Mouse (Mus musculus): ENCODE results near the gene Ccl6. TPM values are rescaled to one million over a fixed set of nuclear protein-coding genes. Genes with fewer than 3 reads are reported as not detected.

Ccl6 gene
- polyA plus RNA-seq, 1 experiment from 2014 or later: 5.3 TPM

DNA sequence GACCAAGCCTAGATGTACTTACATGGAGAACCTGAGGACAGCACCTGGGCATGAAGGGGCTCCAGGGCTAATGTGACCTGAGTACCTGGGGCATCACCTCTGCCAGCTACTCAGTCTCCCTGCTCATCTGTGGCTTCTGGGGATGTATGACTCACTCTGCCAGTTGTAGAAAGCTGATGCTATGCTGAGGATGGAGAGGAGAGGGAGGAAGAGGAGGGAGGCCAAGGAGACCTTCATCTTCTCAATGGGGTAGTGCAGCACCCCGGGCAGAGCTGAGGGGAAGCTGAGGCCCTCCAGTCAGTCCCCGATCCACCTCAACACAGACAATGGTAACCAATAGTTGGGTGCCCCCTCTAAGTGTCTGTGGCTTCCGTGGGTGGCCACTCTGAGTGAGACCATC is 24.1 kb downstream of the Ccl6 start:
- no peaks in the 10 kb centered on the region for H3K36me3 ChIP-seq (ENCODE audit: insufficient read depth, low read length)
- H3K9ac ChIP-seq (replicated peaks; ENCODE audit: low read length): no peak overlapping the region
- H3K27ac ChIP-seq (ENCODE audit: low read length): no peak overlapping the region
- no peaks in the 10 kb centered on the region for H3K27me3 ChIP-seq (ENCODE audit: insufficient read depth, low read length)
- ATAC-seq (ENCODE audit: low FRiP score, low TSS enrichment): no peak
- H3K4me3 ChIP-seq (ENCODE audit: low read length): no peak overlapping the region
- 0 out of 2 replicates have a peak, but pooled peaks cover 3% of the 10 kb centered on the region for H3K4me1 ChIP-seq (ENCODE audit: insufficient read depth, low read length)
- 97% methylated on average over 3 of the region's 3 CpGs for WGBS
- no peak overlapping the region for H3K4me2 ChIP-seq (replicated peaks; ENCODE audit: low read depth, low read length)
- H3K9me3 ChIP-seq (ENCODE audit: low read length): no peaks in the 10 kb centered on the region

DNA sequence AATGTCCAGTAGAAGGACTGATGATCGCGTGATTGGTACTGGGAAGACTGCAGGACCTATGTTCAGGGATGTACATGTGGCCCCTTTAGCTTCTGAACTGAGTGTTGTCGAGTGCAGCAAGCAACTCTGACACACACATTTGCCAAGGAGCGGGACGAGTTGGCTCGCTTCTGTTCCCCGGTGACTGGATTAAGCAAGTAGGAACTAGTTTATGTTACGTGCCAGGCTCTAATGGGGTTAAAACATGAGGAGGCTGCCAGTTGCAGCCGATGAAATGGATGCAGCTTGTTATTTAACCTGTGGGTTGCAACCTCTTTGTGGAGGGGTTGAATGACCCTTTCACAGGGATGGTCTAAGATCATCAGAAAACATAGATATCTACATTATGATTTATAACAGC is 24.8 kb downstream of the Ccl6 start:
- Histone ChIP-seq H3K4me3 (ENCODE audit: low read length) (no peak overlapping the region), H3K9me3 (ENCODE audit: low read length) (no peaks in the 10 kb centered on the region), H3K27me3 (ENCODE audit: insufficient read depth, low read length) (no peaks in the 10 kb centered on the region), H3K9ac (replicated peaks; ENCODE audit: low read length) (no peak overlapping the region), H3K27ac (ENCODE audit: low read length) (no peak overlapping the region), H3K36me3 (ENCODE audit: insufficient read depth, low read length) (no peaks in the 10 kb centered on the region), H3K4me1 (ENCODE audit: insufficient read depth, low read length) (0 out of 2 replicates have a peak, but pooled peaks cover 3% of the 10 kb centered on the region), H3K4me2 (replicated peaks; ENCODE audit: low read depth, low read length) (no peak overlapping the region)
- WGBS: 89% methylated on average over 9 of the region's 9 CpGs
- no peak for ATAC-seq (ENCODE audit: low FRiP score, low TSS enrichment)

DNA sequence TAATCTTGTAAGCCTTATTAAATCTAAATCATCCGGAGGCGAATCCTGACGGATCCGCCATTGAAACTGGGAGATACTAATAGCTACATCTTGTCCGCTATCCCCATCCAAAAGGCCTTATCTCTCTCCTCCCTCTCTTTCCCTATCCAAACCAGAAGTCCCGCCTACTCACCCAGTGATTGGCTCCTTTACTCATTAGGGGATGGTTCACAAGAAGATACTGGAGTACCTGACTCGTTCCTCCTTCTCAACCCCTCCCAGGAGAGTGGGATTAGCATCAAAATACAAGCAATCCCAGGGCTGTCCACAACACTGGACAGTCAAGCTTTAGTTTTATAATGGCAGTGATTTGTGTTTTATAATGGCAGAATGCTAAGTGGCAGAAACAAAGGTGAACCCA is 25.6 kb downstream of the Ccl6 start:
- H3K4me3 ChIP-seq (ENCODE audit: low read length): no peak overlapping the region
- no peak for ATAC-seq (ENCODE audit: low FRiP score, low TSS enrichment)
- 0 out of 2 replicates have a peak, but pooled peaks cover 1% of the 10 kb centered on the region for H3K4me1 ChIP-seq (ENCODE audit: insufficient read depth, low read length)
- no peak overlapping the region for H3K4me2 ChIP-seq (replicated peaks; ENCODE audit: low read depth, low read length)
- 74% methylated on average over 7 of the region's 7 CpGs for WGBS
- no peak overlapping the region for H3K9ac ChIP-seq (replicated peaks; ENCODE audit: low read length)
- no peaks in the 10 kb centered on the region for H3K27me3 ChIP-seq (ENCODE audit: insufficient read depth, low read length)
- H3K9me3 ChIP-seq (ENCODE audit: low read length): no peaks in the 10 kb centered on the region
- H3K27ac ChIP-seq (ENCODE audit: low read length): no peak overlapping the region
- no peaks in the 10 kb centered on the region for H3K36me3 ChIP-seq (ENCODE audit: insufficient read depth, low read length)

DNA sequence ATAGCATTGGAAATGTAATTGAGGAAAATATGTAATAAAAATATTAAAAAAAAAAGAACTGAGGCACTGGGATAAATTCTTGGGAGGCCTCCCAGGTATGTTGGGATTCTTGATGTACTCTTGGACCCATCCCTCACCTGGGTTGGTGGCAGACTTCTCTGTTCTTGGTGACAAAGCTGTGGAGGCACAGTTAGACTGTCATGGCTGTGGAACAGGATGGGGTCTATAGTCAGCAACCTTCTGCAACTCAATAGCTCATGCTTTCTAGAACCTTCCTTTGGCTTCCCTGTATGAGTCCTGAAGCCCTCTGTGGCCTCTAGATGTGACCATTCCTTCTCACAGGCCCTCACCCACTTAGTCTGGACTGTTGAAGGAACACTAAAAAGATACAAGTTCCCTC is 26.3 kb downstream of the Ccl6 start:
- no peak overlapping the region for H3K27ac ChIP-seq (ENCODE audit: low read length)
- H3K4me1 ChIP-seq (ENCODE audit: insufficient read depth, low read length): no peaks in the 10 kb centered on the region
- H3K4me3 ChIP-seq (ENCODE audit: low read length): no peak overlapping the region
- no peak for ATAC-seq (ENCODE audit: low FRiP score, low TSS enrichment)
- H3K9me3 ChIP-seq (ENCODE audit: low read length): no peaks in the 10 kb centered on the region
- H3K27me3 ChIP-seq (ENCODE audit: insufficient read depth, low read length): no peaks in the 10 kb centered on the region
- H3K4me2 ChIP-seq (replicated peaks; ENCODE audit: low read depth, low read length): no peak overlapping the region
- H3K36me3 ChIP-seq (ENCODE audit: insufficient read depth, low read length): no peaks in the 10 kb centered on the region
- no peak overlapping the region for H3K9ac ChIP-seq (replicated peaks; ENCODE audit: low read length)

DNA sequence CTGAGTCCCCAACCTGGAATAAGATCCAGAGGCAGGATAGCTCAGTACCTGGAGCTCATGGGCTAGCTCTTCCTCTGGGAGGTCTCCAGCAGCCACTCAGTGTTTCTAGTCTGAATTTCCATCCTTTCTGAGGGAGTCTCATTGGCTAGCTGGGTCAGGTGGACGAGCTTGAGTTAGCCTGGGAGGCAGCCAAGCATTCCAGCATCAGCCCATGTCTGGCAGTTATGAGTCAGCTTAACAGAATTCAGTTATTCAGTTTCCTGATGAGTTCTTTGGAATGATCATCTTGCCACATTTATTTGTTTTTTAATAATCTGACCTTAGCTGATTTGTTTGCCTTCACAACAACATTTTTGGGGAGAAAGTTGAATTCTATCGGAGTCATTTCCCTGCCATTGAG is 29.1 kb downstream of the Ccl6 start:
- Histone ChIP-seq H3K9me3 (ENCODE audit: low read length) (no peaks in the 10 kb centered on the region), H3K4me1 (ENCODE audit: insufficient read depth, low read length) (no peaks in the 10 kb centered on the region), H3K4me2 (replicated peaks; ENCODE audit: low read depth, low read length) (no peak overlapping the region), H3K4me3 (ENCODE audit: low read length) (no peak overlapping the region), H3K27ac (ENCODE audit: low read length) (no peak overlapping the region), H3K27me3 (ENCODE audit: insufficient read depth, low read length) (no peaks in the 10 kb centered on the region), H3K9ac (replicated peaks; ENCODE audit: low read length) (no peak overlapping the region), H3K36me3 (ENCODE audit: insufficient read depth, low read length) (no peaks in the 10 kb centered on the region)
- no peak for ATAC-seq (ENCODE audit: low FRiP score, low TSS enrichment)
- WGBS: 61% methylated on average over 2 of the region's 2 CpGs

DNA sequence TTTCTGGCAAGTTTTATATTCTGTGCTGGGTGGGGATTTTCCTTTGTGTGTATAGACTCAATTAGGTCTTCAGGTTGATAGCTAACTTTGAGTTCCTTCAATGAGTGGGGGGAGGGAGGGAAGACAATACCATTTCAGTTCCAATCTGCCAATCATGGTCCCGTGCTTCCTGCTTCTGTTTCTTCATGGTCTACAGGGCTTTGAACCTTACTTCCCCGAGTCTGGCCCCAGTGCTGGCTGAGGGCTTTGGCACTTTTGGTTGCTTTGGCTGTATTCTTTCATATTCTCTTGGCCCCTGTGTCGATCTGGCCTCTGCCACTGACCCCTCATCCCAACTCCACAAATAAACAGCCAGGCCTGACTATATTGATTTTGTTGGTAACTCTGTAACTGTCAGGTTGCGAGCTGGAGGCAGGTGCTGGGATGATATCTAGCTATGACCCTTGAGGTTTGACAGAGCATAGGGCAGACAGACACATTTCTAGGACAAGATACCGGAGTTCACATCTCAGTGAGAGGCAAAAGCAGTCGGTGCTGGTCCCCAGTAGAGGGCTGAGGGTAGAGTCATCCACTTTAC is 30.5 kb downstream of the Ccl6 start:
- no peaks in the 10 kb centered on the region for H3K36me3 ChIP-seq (ENCODE audit: insufficient read depth, low read length)
- H3K9me3 ChIP-seq (ENCODE audit: low read length): no peaks in the 10 kb centered on the region
- no peak overlapping the region for H3K4me3 ChIP-seq (ENCODE audit: low read length)
- ATAC-seq (ENCODE audit: low FRiP score, low TSS enrichment): no peak
- H3K9ac ChIP-seq (replicated peaks; ENCODE audit: low read length): no peak overlapping the region
- 69% methylated on average over 6 of the region's 6 CpGs for WGBS
- H3K27ac ChIP-seq (ENCODE audit: low read length): no peak overlapping the region
- no peaks in the 10 kb centered on the region for H3K4me1 ChIP-seq (ENCODE audit: insufficient read depth, low read length)
- H3K4me2 ChIP-seq (replicated peaks; ENCODE audit: low read depth, low read length): no peak overlapping the region
- H3K27me3 ChIP-seq (ENCODE audit: insufficient read depth, low read length): no peaks in the 10 kb centered on the region

DNA sequence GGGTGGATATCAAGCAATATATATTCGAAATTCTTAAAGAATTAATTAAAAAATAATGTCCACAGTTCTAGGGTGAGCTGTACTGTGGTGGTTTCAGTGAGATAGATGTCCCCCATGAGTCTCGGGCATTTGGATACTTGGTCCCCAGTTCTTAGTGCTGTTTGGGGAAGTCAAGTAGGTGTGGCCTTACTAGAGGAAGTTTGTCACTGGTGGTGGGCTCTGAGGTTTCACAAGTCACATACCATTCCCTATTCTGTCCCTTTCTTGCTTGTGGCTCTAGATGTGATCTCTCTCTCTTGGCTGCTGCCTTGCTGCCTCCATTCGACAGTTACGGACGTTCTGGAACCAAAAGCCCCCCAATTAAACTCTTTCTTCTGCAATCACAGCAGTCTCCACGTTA is 32.5 kb downstream of the Ccl6 start:
- Histone ChIP-seq H3K27me3 (ENCODE audit: insufficient read depth, low read length) (no peaks in the 10 kb centered on the region), H3K4me1 (ENCODE audit: insufficient read depth, low read length) (peaks cover 8% of the 10 kb centered on the region; the same call in 1 of the 2 replicates), H3K9ac (replicated peaks; ENCODE audit: low read length) (no peak overlapping the region), H3K4me2 (replicated peaks; ENCODE audit: low read depth, low read length) (no peak overlapping the region), H3K27ac (ENCODE audit: low read length) (no peak overlapping the region), H3K4me3 (ENCODE audit: low read length) (no peak overlapping the region), H3K36me3 (ENCODE audit: insufficient read depth, low read length) (no peaks in the 10 kb centered on the region), H3K9me3 (ENCODE audit: low read length) (no peaks in the 10 kb centered on the region)
- WGBS: 79% methylated on average over 6 of the region's 6 CpGs
- no peak for ATAC-seq (ENCODE audit: low FRiP score, low TSS enrichment)

DNA sequence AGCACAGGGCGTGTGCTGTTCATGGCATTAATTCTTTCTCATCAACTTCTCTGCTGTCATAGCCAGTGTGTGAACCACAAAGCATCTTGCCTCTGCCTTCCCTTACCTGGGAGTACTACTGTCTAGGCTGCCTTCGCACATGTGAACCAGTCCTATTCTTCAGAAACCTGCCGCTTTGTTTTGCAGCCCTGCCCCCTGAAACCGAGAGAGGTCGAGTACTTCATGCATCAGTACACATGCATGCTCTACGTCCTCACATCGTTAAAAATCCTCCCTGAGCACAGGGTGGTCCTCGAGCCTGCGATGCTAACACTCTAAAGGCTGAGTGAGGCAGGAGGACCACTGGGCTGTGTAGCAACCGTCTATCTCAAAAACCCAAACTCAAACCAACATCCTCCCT is 35.8 kb downstream of the Ccl6 start:
- ATAC-seq (ENCODE audit: low FRiP score, low TSS enrichment): 0 out of 2 replicates have a peak, but pooled peaks have one; percentile 12
- WGBS: 43% methylated on average over 10 of the region's 10 CpGs

DNA sequence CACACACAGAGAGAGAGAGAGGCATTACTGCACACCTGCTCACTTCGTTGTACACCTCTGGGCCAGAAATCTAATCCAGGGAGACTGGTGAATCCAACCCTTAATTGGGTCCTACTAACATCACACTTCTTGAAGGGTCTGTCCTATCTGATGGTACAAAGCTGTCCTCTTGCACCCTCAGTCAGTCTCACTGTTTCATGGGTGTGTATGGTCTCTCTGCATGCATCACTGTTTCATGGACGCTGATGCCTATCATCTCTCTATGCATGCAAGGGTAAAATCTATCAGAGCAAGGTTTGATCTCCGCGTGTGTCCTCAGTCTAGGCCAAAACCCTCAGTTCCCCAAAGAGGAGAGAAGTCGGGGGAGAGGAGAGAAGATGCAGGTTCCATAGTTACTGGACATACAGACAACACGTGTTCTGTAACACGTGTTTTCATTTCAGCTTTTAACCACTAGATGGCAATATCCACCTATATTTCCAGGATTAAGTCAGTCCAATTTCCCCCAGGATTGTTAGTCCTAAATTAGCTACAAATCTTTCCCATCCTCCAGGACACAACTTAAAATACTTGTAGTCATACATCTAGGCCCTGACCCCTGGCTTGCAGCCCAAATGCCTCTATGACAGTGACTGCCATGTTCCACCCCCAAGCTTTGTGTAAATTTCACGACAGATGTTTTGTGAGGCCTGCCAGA is 36.7 kb downstream of the Ccl6 start:
- H3K27me3 ChIP-seq (ENCODE audit: insufficient read depth, low read length): no peaks in the 10 kb centered on the region
- no peak overlapping the region for H3K4me3 ChIP-seq (ENCODE audit: low read length)
- no peak overlapping the region for H3K9ac ChIP-seq (replicated peaks; ENCODE audit: low read length)
- 28% methylated on average over 8 of the region's 8 CpGs for WGBS
- no peaks in the 10 kb centered on the region for H3K36me3 ChIP-seq (ENCODE audit: insufficient read depth, low read length)
- ATAC-seq (ENCODE audit: low FRiP score, low TSS enrichment): peak; percentile 49; the same call in 1 of the 2 replicates
- peaks cover 8% of the 10 kb centered on the region; the same call in 1 of the 2 replicates for H3K4me1 ChIP-seq (ENCODE audit: insufficient read depth, low read length)
- no peaks in the 10 kb centered on the region for H3K9me3 ChIP-seq (ENCODE audit: low read length)
- no peak overlapping the region for H3K4me2 ChIP-seq (replicated peaks; ENCODE audit: low read depth, low read length)
- no peak overlapping the region for H3K27ac ChIP-seq (ENCODE audit: low read length)

More for the DNA sequence above, 35.8 kb downstream of the Ccl6 start:
- Histone ChIP-seq H3K9ac (replicated peaks; ENCODE audit: low read length) (no peak overlapping the region), H3K36me3 (ENCODE audit: insufficient read depth, low read length) (no peaks in the 10 kb centered on the region), H3K4me2 (replicated peaks; ENCODE audit: low read depth, low read length) (no peak overlapping the region), H3K4me1 (ENCODE audit: insufficient read depth, low read length) (peaks cover 8% of the 10 kb centered on the region; the same call in 1 of the 2 replicates), H3K27ac (ENCODE audit: low read length) (no peak overlapping the region), H3K4me3 (ENCODE audit: low read length) (no peak overlapping the region), H3K27me3 (ENCODE audit: insufficient read depth, low read length) (no peaks in the 10 kb centered on the region), H3K9me3 (ENCODE audit: low read length) (no peaks in the 10 kb centered on the region)

DNA sequence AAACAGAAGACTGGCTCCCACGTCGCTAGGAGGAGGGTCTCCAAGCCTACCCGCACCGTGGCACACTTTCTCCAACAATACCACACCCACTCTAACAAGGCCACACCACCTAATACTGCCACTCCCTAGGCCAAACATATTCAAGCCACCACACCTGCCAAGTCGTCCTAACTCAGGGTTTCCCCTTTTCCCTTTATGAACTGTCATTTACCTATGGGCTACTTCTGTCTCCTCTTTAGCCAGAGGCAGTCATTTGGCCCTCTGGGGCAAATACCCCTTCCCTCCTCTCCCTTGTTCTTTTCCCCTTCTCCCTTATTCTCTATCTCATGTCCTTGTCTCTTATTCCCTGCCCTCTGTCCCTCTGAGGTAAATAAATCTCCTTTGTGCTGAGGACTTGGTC is 41.2 kb downstream of the Ccl6 start:
- ATAC-seq (ENCODE audit: low FRiP score, low TSS enrichment): no peak
- H3K4me2 ChIP-seq (replicated peaks; ENCODE audit: low read depth, low read length): no peak overlapping the region
- WGBS: 83% methylated on average over 5 of the region's 5 CpGs
- H3K27me3 ChIP-seq (ENCODE audit: insufficient read depth, low read length): no peaks in the 10 kb centered on the region
- H3K9ac ChIP-seq (replicated peaks; ENCODE audit: low read length): no peak overlapping the region
- no peaks in the 10 kb centered on the region for H3K36me3 ChIP-seq (ENCODE audit: insufficient read depth, low read length)
- no peak overlapping the region for H3K27ac ChIP-seq (ENCODE audit: low read length)
- H3K4me3 ChIP-seq (ENCODE audit: low read length): no peak overlapping the region
- 0 out of 2 replicates have a peak, but pooled peaks cover 2% of the 10 kb centered on the region for H3K4me1 ChIP-seq (ENCODE audit: insufficient read depth, low read length)
- H3K9me3 ChIP-seq (ENCODE audit: low read length): no peaks in the 10 kb centered on the region
